In the genomic region with DNA sequence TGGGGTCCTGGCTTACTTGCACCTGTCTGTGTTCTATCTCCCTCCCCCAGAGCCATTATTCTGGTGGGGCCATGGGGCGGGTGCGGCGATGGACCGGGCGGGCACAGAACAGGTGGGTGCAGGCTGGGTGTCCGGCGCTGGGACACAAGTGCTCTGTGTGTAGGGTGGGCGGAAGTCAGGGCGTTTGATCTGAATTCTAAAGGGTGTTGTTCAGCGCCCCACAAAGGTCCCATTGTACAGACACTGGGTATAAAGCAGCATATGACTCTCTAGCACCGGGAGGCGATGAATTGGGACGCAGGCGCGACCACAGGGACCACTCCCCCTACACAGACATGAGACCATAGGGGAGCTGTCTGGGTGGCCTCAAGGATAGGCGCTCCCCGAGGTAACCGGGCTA, we compare ENCODE assay signal across 19 mouse cellular contexts. TPM values are rescaled to one million over a fixed set of nuclear protein-coding genes. Genes with fewer than 3 reads are reported as not detected.
DNase-seq lines count a peak whose midpoint lies in the region; ATAC-seq and TF ChIP-seq lines count a peak whose summit lies in the region.
"Had no signal": no experiment of that assay in that cellular context is flagged by ENCODE, and none has a peak within 500 bp of the region (broad histone marks: within the 10 kb centered on the region; RNA-seq: fewer than 3 reads in every experiment).

No protein-coding gene starts in this region.

- H3K9ac ChIP-seq in forebrain, postnatal 0 days: no peak overlapping the region
- H3K9ac ChIP-seq in forebrain, embryonic 13.5 days: no peak overlapping the region
- H3K9ac ChIP-seq in ES-Bruce4 (ENCODE audit: low read depth, poor library complexity, severe bottlenecking): no peak overlapping the region
- no peak overlapping the region for H3K9ac ChIP-seq in hindbrain, embryonic 15.5 days
- H3K9ac ChIP-seq: forebrain, embryonic 12.5 days; liver, embryonic 12.5 days had no signal

- intact Hi-C loops in left cerebral cortex, adult 2 months (cut with DNase I): no loop called here
- intact Hi-C loops in heart, postnatal 25 days (cut with DNase I): no loop called here

- no peaks in the 10 kb centered on the region for H3K36me3 ChIP-seq in forebrain, postnatal 0 days (ENCODE audit: insufficient read depth)
- H3K36me3 ChIP-seq in forebrain, embryonic 13.5 days (ENCODE audit: poor library complexity, severe bottlenecking): no peaks in the 10 kb centered on the region
- no peaks in the 10 kb centered on the region for H3K36me3 ChIP-seq in ES-Bruce4 (ENCODE audit: control insufficient read depth, insufficient read depth, low read length, poor library complexity, severe bottlenecking)
- H3K36me3 ChIP-seq in hindbrain, embryonic 15.5 days: no peaks in the 10 kb centered on the region
- H3K36me3 ChIP-seq: forebrain, embryonic 12.5 days; liver, embryonic 12.5 days had no signal

- no peaks in the 10 kb centered on the region for H3K27me3 ChIP-seq in forebrain, postnatal 0 days (ENCODE audit: insufficient read depth, low read length)
- peaks cover 55% of the 10 kb centered on the region for H3K27me3 ChIP-seq in forebrain, embryonic 13.5 days
- no peaks in the 10 kb centered on the region for H3K27me3 ChIP-seq in ES-Bruce4 (ENCODE audit: control insufficient read depth, insufficient read depth, low read length, poor library complexity, severe bottlenecking)
- H3K27me3 ChIP-seq in hindbrain, embryonic 15.5 days: peaks cover 7% of the 10 kb centered on the region; the same call in 1 of the 2 replicates

- no peak overlapping the region for H3K4me2 ChIP-seq in forebrain, postnatal 0 days (ENCODE audit: low read depth)
- no peak overlapping the region for H3K4me2 ChIP-seq in forebrain, embryonic 13.5 days
- 0 out of 2 replicates have a peak overlapping the region, but pooled peaks have one; percentile 55 for H3K4me2 ChIP-seq in hindbrain, embryonic 15.5 days
- H3K4me2 ChIP-seq: forebrain, embryonic 12.5 days; liver, embryonic 12.5 days had no signal

- WGBS in forebrain, postnatal 0 days: 40% methylated on average over 18 of the region's 18 CpGs
- WGBS in forebrain, embryonic 13.5 days: 23% methylated on average over 18 of the region's 18 CpGs
- WGBS in hindbrain, embryonic 15.5 days: 27% methylated on average over 18 of the region's 18 CpGs

- H3K4me1 ChIP-seq in forebrain, postnatal 0 days (ENCODE audit: insufficient read depth): no peaks in the 10 kb centered on the region; the same call in 1 of the 2 replicates
- H3K4me1 ChIP-seq in forebrain, embryonic 13.5 days: 0 out of 2 replicates have a peak, but pooled peaks cover 8% of the 10 kb centered on the region
- H3K4me1 ChIP-seq in ES-Bruce4 (ENCODE audit: control insufficient read depth, insufficient read depth, low read length): peaks cover 2% of the 10 kb centered on the region
- H3K4me1 ChIP-seq in hindbrain, embryonic 15.5 days (replicated peaks): no peaks in the 10 kb centered on the region

- DNase-seq in forebrain, postnatal 0 days: no peak
- peak; percentile 33 for DNase-seq in left cerebral cortex, adult 11 months (ENCODE audit: low spot score)
- DNase-seq in left cerebral cortex, adult 2 months (ENCODE audit: extremely low spot score in 1 of 2, low spot score in 2 of 2): no peak
- DNase-seq in heart, postnatal 25 days (ENCODE audit: low spot score): no peak
- DNase-seq: adrenal gland, adult 8-10 months; heart, adult 18-20 months; left cerebral cortex, postnatal 4 days; right cerebral cortex, postnatal 14 days had no signal

- H3K9me3 ChIP-seq in forebrain, postnatal 0 days (ENCODE audit: low read length): no peaks in the 10 kb centered on the region
- H3K9me3 ChIP-seq in forebrain, embryonic 13.5 days (replicated peaks): no peaks in the 10 kb centered on the region
- H3K9me3 ChIP-seq in ES-Bruce4 (replicated peaks; ENCODE audit: control insufficient read depth, insufficient read depth, low read length, poor library complexity, severe bottlenecking): no peaks in the 10 kb centered on the region
- H3K9me3 ChIP-seq in hindbrain, embryonic 15.5 days: no peaks in the 10 kb centered on the region
- H3K9me3 ChIP-seq: forebrain, embryonic 12.5 days; liver, embryonic 12.5 days; megakaryocyte, embryonic 14.5 days had no signal

- TF ChIP-seq EP300 in ES-Bruce4 (IDR thresholded peaks at IDR 0.05; ENCODE audit: insufficient read depth, low read depth, low read length): no peak

- no peak for TF ChIP-seq CTCF in forebrain, postnatal 0 days (IDR thresholded peaks at IDR 0.05; ENCODE audit: low read depth)
- no peak for TF ChIP-seq CTCF in left cerebral cortex, adult 2 months (IDR thresholded peaks at IDR 0.05)
- no peak for TF ChIP-seq CTCF in ES-Bruce4 (IDR thresholded peaks at IDR 0.05; ENCODE audit: low read depth, low read length)

- H3K27ac ChIP-seq in forebrain, postnatal 0 days (ENCODE audit: low read depth, low read length): no peak overlapping the region
- H3K27ac ChIP-seq in forebrain, embryonic 13.5 days: no peak overlapping the region
- no peak overlapping the region for H3K27ac ChIP-seq in left cerebral cortex, adult 2 months
- H3K27ac ChIP-seq in ES-Bruce4 (ENCODE audit: insufficient read depth, low read length): no peak overlapping the region
- no peak overlapping the region for H3K27ac ChIP-seq in hindbrain, embryonic 15.5 days (replicated peaks)
- H3K27ac ChIP-seq: forebrain, embryonic 12.5 days; liver, embryonic 12.5 days had no signal

- no peak overlapping the region for H3K4me3 ChIP-seq in forebrain, postnatal 0 days (ENCODE audit: low read depth, low read length)
- H3K4me3 ChIP-seq in forebrain, embryonic 13.5 days: no peak overlapping the region
- no peak overlapping the region for H3K4me3 ChIP-seq in left cerebral cortex, adult 2 months
- H3K4me3 ChIP-seq in ES-Bruce4 (ENCODE audit: low read depth, low read length): peak overlapping the region; percentile 35; the same call in 1 of the 2 replicates
- H3K4me3 ChIP-seq in hindbrain, embryonic 15.5 days: no peak overlapping the region
- H3K4me3 ChIP-seq: forebrain, embryonic 12.5 days; liver, embryonic 12.5 days; myocyte had no signal

- ATAC-seq in forebrain, postnatal 0 days: 0 out of 2 replicates have a peak, but pooled peaks have one; percentile 7
- no peak for ATAC-seq in forebrain, embryonic 13.5 days
- 0 out of 2 replicates have a peak, but pooled peaks have one; percentile 9 for ATAC-seq in hindbrain, embryonic 15.5 days (ENCODE audit: low FRiP score, low read depth)
- ATAC-seq: liver, embryonic 12.5 days; lung, postnatal 0 days had no signal

- no peak for TF ChIP-seq POLR2A in ES-Bruce4 (IDR thresholded peaks at IDR 0.05; ENCODE audit: insufficient read depth, low read length)

RNA-seq across cellular contexts. Expression of a gene that starts 7.3 kb away (rescaled TPM):
- 2.4 and 2.5 TPM in 2 replicates for total RNA-seq in forebrain, postnatal 0 days (2014; rRNA removed)
- 2.1 and 2.2 TPM in 2 replicates for polyA plus RNA-seq in forebrain, postnatal 0 days (2015; fragmentation: Nextera tagmentation; extraction: Ambion mirVana)
- polyA plus RNA-seq in forebrain, embryonic 13.5 days (2015; fragmentation: Nextera tagmentation; extraction: Ambion mirVana): 0.23 and 0.25 TPM in 2 replicates
- total RNA-seq in left cerebral cortex, adult 2 months (2021): 1 to 10 TPM; 6.4 to 8.8 TPM
- polyA plus RNA-seq in ES-Bruce4 (2011; ENCODE audit: insufficient read depth, insufficient read length, low read depth, missing spikeins): 2.0 and 2.1 TPM in 2 replicates
- polyA plus RNA-seq in hindbrain, embryonic 15.5 days (2015; fragmentation: Nextera tagmentation; extraction: Ambion mirVana): 1.7 and 1.9 TPM in 2 replicates
- total RNA-seq in heart, postnatal 25 days (2021): not detected
- total RNA-seq: common myeloid progenitor, adult 5-6 weeks; heart, adult 18-20 months; MEL had no signal
- polyA plus RNA-seq: forebrain, embryonic 12.5 days; heart, postnatal 0 days; myocyte had no signal

RNA-seq across cellular contexts. Expression of a gene that starts 37.2 kb away (rescaled TPM):
- 197 and 199 TPM in 2 replicates for total RNA-seq in forebrain, postnatal 0 days (2014; rRNA removed)
- polyA plus RNA-seq in forebrain, postnatal 0 days (2015; fragmentation: Nextera tagmentation; extraction: Ambion mirVana): 94.7 and 102 TPM in 2 replicates
- 39.9 and 46.6 TPM in 2 replicates for polyA plus RNA-seq in forebrain, embryonic 13.5 days (2015; fragmentation: Nextera tagmentation; extraction: Ambion mirVana)
- total RNA-seq in left cerebral cortex, adult 2 months (2021): 100 to 1,000 TPM; 142 to 174 TPM
- 39.1 and 40.3 TPM in 2 replicates for polyA plus RNA-seq in ES-Bruce4 (2011; ENCODE audit: insufficient read depth, insufficient read length, low read depth, missing spikeins)
- polyA plus RNA-seq in hindbrain, embryonic 15.5 days (2015; fragmentation: Nextera tagmentation; extraction: Ambion mirVana): 83.4 and 85.6 TPM in 2 replicates
- total RNA-seq in heart, postnatal 25 days (2021): 10 to 100 TPM; 12.9 to 18.9 TPM

RNA-seq across cellular contexts. Expression of a gene that starts 45.7 kb away (rescaled TPM):
- total RNA-seq in forebrain, postnatal 0 days (2014; rRNA removed): 379 and 402 TPM in 2 replicates
- 246 and 266 TPM in 2 replicates for polyA plus RNA-seq in forebrain, postnatal 0 days (2015; fragmentation: Nextera tagmentation; extraction: Ambion mirVana)
- 558 and 566 TPM in 2 replicates for polyA plus RNA-seq in forebrain, embryonic 13.5 days (2015; fragmentation: Nextera tagmentation; extraction: Ambion mirVana)
- 100 to 1,000 TPM in 1 of 2 experiments, 10 to 100 TPM in 1; 98.2 to 123 TPM for total RNA-seq in left cerebral cortex, adult 2 months (2021)
- polyA plus RNA-seq in ES-Bruce4 (2011; ENCODE audit: insufficient read depth, insufficient read length, low read depth, missing spikeins): 464 and 501 TPM in 2 replicates
- polyA plus RNA-seq in hindbrain, embryonic 15.5 days (2015; fragmentation: Nextera tagmentation; extraction: Ambion mirVana): 298 and 299 TPM in 2 replicates
- total RNA-seq in heart, postnatal 25 days (2021): 10 to 100 TPM; 69.3 to 75.5 TPM
